Mouse (Mus musculus) megakaryocyte, embryonic 14.5 days (primary cell): ENCODE results near the gene Cyp26c1.

Experiments
- FLI1 ChIP-seq: IDR thresholded peaks from 2 replicates; pipeline ENCODE4 v1.6.1; 2012; ENCODE audit warnings: low read length, inconsistent platforms, mixed read lengths
- GATA1 ChIP-seq: IDR thresholded peaks from 3 replicates; pipeline ENCODE4 v1.6.1; 2012; ENCODE audit warnings: mixed read lengths, low read length, inconsistent platforms, borderline replicate concordance

- TF ChIP-seq GATA1 (no peak), FLI1 (no peak)
Observed at GRCm38 (mm10) chr19:37692879-37693278, 7.5 kb downstream of the Cyp26c1 start.
